Mouse (Mus musculus) megakaryocyte, embryonic 14.5 days (primary cell): ENCODE results near the gene Abhd6. TPM values are rescaled to one million over a fixed set of nuclear protein-coding genes. Genes with fewer than 3 reads are reported as not detected.

Experiments used
- H3K27me3 ChIP-seq: replicated peaks from 2 replicates; pipeline ENCODE3; 2012; ENCODE audit warnings: inconsistent platforms
- H3K36me3 ChIP-seq: replicated peaks from 2 replicates; pipeline ENCODE3; 2012; ENCODE audit warnings: low read length, inconsistent platforms, mixed read lengths
- H3K4me1 ChIP-seq: 2 replicates; pipeline ENCODE4 v1.6.1; 2012; ENCODE audit warnings: inconsistent platforms
- H3K4me3 ChIP-seq: replicated peaks from 2 replicates; pipeline ENCODE3; 2012; ENCODE audit warnings: moderate library complexity, mild to moderate bottlenecking, inconsistent platforms
- H3K9me3 ChIP-seq: 2 replicates; pipeline ENCODE4 v1.6.1; 2012; ENCODE audit warnings: inconsistent platforms
- FLI1 ChIP-seq: IDR thresholded peaks from 2 replicates; pipeline ENCODE4 v1.6.1; 2012; ENCODE audit warnings: low read length, inconsistent platforms, mixed read lengths
- GATA1 ChIP-seq: IDR thresholded peaks from 3 replicates; pipeline ENCODE4 v1.6.1; 2012; ENCODE audit warnings: mixed read lengths, low read length, inconsistent platforms, borderline replicate concordance
- polyA plus RNA-seq: library from polyadenylated mRNA; stranded (reverse); fragments of >175 nt; gene quantifications from 2 replicates; pipeline ENCODE4 v1.2.3, GENCODE M21; 2012; ENCODE audit warnings: low replicate concordance; ENCODE audit not compliant: insufficient read depth

Gene Abhd6
- polyA plus RNA-seq, 1 experiment: not detected

GRCm38 (mm10) chr14:7974643-7975042 lies 28.1 kb upstream of the Abhd6 start:
- Histone ChIP-seq H3K36me3 (no peaks in the 10 kb centered on the region), H3K27me3 (no peaks in the 10 kb centered on the region), H3K4me3 (no peak overlapping the region), H3K9me3 (no peaks in the 10 kb centered on the region), H3K4me1 (peaks cover 66% of the 10 kb centered on the region)
- TF ChIP-seq GATA1: no peak
- no peak for TF ChIP-seq FLI1

- H3K9me3 ChIP-seq: no peaks in the 10 kb centered on the region
- H3K36me3 ChIP-seq: no peaks in the 10 kb centered on the region
- no peaks in the 10 kb centered on the region for H3K27me3 ChIP-seq
- TF ChIP-seq GATA1 (no peak), FLI1 (no peak)
- peaks cover 69% of the 10 kb centered on the region for H3K4me1 ChIP-seq
- no peak overlapping the region for H3K4me3 ChIP-seq
Observed at GRCm38 (mm10) chr14:7975177-7975576, 27.5 kb upstream of the Abhd6 start.

DNA sequence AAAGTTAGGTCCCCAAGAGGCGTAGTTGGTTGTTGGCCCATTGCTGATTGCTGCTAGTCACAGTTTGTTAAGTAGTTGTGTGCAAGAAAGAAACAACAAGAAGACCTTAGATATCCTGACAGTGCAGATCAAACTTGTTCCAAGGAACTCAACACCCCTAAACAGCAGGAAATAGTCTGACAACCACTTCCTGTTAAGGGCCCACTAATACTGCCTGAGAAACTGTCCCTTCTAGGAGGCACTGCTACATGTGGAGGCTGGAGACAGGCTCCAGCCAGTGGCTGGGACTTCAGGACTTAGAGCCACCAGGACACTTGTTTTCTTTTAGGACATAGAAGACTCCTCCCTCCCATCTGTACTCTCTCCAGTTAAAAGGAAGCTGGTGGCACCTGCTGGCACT lies 25.2 kb upstream of the Abhd6 start:
- H3K27me3 ChIP-seq: no peaks in the 10 kb centered on the region
- TF ChIP-seq FLI1 (no peak), GATA1 (no peak)
- no peaks in the 10 kb centered on the region for H3K36me3 ChIP-seq
- peaks cover 65% of the 10 kb centered on the region for H3K4me1 ChIP-seq
- H3K9me3 ChIP-seq: no peaks in the 10 kb centered on the region
- H3K4me3 ChIP-seq: peak overlapping the region; percentile 85

DNA sequence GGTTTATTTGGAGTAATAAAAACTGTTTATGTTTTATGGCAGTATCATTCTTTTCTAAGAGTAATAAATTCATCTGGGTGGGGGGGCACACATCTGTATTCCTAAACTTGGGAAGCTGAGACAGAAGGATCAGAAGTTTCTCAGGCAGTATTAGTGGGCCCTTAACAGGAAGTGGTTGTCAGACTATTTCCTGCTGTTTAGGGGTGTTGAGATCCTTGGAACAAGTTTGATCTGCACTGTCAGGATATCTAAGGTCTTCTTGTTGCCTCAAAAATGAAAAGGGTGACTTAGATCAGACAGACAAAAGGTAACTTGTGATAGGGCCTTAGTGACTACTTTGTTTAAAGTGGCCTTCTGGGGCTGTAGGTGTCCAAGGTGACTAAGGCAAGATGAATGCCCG lies 24.5 kb upstream of the Abhd6 start:
- TF ChIP-seq GATA1 (no peak), FLI1 (no peak)
- Histone ChIP-seq H3K9me3 (no peaks in the 10 kb centered on the region), H3K4me1 (peaks cover 65% of the 10 kb centered on the region), H3K27me3 (no peaks in the 10 kb centered on the region), H3K36me3 (no peaks in the 10 kb centered on the region), H3K4me3 (peak overlapping the region; percentile 46)

- Histone ChIP-seq H3K27me3 (no peaks in the 10 kb centered on the region), H3K9me3 (no peaks in the 10 kb centered on the region), H3K4me3 (no peak overlapping the region), H3K36me3 (no peaks in the 10 kb centered on the region), H3K4me1 (peaks cover 56% of the 10 kb centered on the region)
- no peak for TF ChIP-seq GATA1
- no peak for TF ChIP-seq FLI1
Observed at GRCm38 (mm10) chr14:7981226-7981625, 21.5 kb upstream of the Abhd6 start.

DNA sequence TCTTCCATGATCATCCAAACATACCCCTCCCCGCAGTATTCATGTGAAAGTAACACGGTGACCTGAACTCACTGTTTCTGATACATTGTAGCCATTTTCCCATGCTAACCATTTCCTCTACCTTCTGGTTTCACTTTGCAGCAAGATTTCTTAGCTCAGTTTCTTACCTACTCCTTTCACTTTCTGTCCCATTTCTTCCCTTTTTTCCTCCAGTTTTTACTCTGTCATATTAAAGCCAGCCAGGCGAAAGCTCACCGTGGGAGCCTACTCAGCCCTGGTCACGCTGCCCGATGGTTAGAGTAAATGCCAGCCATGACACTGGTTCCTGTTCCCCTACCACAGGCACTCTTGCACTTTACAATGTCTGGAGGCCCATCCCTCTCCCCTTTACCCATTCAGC lies 15.8 kb upstream of the Abhd6 start:
- H3K4me1 ChIP-seq: peaks cover 32% of the 10 kb centered on the region
- no peaks in the 10 kb centered on the region for H3K27me3 ChIP-seq
- no peaks in the 10 kb centered on the region for H3K9me3 ChIP-seq
- TF ChIP-seq GATA1 (no peak), FLI1 (no peak)
- H3K4me3 ChIP-seq: peak overlapping the region; percentile 56
- H3K36me3 ChIP-seq: no peaks in the 10 kb centered on the region

DNA sequence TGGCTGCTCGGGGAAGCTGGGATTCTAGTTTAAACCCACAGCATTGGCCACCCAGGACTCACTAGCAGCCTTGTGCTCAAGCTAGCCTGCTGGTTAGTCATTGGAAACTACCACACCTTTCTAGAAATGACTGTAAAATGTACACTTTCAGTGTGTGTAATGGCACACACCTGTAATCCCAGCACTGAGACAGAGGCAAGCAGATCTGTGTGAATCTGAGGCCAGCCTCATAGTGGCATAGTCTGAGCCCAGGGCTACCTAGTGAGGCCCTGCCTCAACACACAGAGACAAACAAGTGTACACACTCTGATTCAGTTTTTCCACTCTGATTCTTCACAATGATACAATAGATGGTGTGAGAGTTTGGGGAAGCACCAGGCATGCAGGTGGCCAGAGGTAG lies 13.3 kb upstream of the Abhd6 start:
- no peaks in the 10 kb centered on the region for H3K36me3 ChIP-seq
- no peaks in the 10 kb centered on the region for H3K9me3 ChIP-seq
- peaks cover 3% of the 10 kb centered on the region for H3K27me3 ChIP-seq
- no peak for TF ChIP-seq GATA1
- TF ChIP-seq FLI1: no peak
- H3K4me1 ChIP-seq: peaks cover 55% of the 10 kb centered on the region
- H3K4me3 ChIP-seq: no peak overlapping the region

- TF ChIP-seq FLI1 (no peak), GATA1 (no peak)
- Histone ChIP-seq H3K4me1 (peaks cover 57% of the 10 kb centered on the region), H3K4me3 (no peak overlapping the region), H3K36me3 (no peaks in the 10 kb centered on the region), H3K27me3 (peaks cover 3% of the 10 kb centered on the region), H3K9me3 (no peaks in the 10 kb centered on the region)
Observed at GRCm38 (mm10) chr14:7989961-7990360, 12.7 kb upstream of the Abhd6 start.

GRCm38 (mm10) chr14:7991108-7991776 lies 11.5 kb upstream of the Abhd6 start:
- peaks cover 51% of the 10 kb centered on the region for H3K4me1 ChIP-seq
- no peak for TF ChIP-seq GATA1
- TF ChIP-seq FLI1: no peak

DNA sequence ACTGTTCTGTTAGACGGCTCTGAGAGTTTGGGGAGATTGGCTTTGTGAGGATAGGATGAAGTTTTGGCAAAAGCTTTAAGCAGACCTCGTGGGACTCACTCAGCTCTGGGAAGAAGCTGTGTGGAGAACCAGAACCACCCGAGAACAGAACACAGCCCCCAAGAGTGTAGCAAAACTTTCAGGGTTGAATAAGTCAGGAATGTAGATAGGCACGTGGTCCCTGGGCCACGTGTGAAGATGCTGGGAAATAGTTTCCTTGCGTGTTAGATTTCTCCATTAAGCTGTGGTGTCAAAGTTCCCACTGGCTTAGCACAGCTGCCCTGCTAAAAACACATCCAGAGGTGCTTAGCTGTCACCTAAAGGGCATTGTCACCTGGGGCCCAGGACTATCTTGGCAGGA lies 10.5 kb upstream of the Abhd6 start:
- Histone ChIP-seq H3K9me3 (no peaks in the 10 kb centered on the region), H3K27me3 (peaks cover 3% of the 10 kb centered on the region), H3K36me3 (no peaks in the 10 kb centered on the region), H3K4me3 (no peak overlapping the region), H3K4me1 (peaks cover 53% of the 10 kb centered on the region)
- TF ChIP-seq FLI1 (no peak), GATA1 (no peak)

More at GRCm38 (mm10) chr14:7991108-7991776, 11.5 kb upstream of the Abhd6 start:
- Histone ChIP-seq H3K4me3 (peak overlapping the region; percentile 15), H3K36me3 (no peaks in the 10 kb centered on the region), H3K9me3 (no peaks in the 10 kb centered on the region), H3K27me3 (peaks cover 3% of the 10 kb centered on the region)

DNA sequence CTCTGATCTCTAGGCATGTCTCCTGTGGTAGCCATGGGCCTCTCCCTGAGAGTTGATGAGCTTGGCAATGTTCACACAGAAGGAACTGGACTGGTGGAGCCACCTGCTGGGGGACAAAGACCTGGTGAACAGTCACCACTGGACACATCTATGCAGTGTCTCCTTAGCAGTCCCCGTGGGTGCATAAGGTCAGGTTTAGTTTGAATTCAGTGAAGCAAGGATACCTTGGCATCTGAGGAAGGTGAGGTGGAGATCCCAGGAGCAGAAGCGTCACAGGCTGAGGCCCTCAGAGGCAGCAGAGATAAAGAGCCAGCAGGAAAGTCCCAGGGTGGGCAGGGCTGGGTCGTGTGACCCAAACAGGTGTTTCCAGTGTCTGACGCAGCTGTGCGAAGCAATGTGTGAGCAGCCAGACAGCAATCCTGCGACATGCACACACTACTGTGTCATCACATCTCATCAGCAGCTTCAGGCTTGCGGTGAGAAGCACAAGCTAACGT lies 8.4 kb upstream of the Abhd6 start, which contains the start of gene Dnase1l3:
Gene Dnase1l3 (minus strand): TSS at position 303 of the 497 bp plus-strand sequence.
- H3K27me3 ChIP-seq: peaks cover 6% of the 10 kb centered on the region
- no peaks in the 10 kb centered on the region for H3K36me3 ChIP-seq
- H3K4me3 ChIP-seq: no peak within 1 kb of the TSS
- peaks cover 58% of the 10 kb centered on the region for H3K4me1 ChIP-seq
- no peak for TF ChIP-seq GATA1
- no peak for TF ChIP-seq FLI1
- no peaks in the 10 kb centered on the region for H3K9me3 ChIP-seq
